Mouse (Mus musculus) megakaryocyte, embryonic 14.5 days (primary cell): ENCODE measurements around the gene Gprc5a.

Experiments used
- FLI1 ChIP-seq: IDR thresholded peaks from 2 replicates; pipeline ENCODE4 v1.6.1; 2012; ENCODE audit warnings: low read length, inconsistent platforms, mixed read lengths
- GATA1 ChIP-seq: IDR thresholded peaks from 3 replicates; pipeline ENCODE4 v1.6.1; 2012; ENCODE audit warnings: mixed read lengths, low read length, inconsistent platforms, borderline replicate concordance

- TF ChIP-seq GATA1 (no peak), FLI1 (no peak)
These were observed 9.6 kb upstream of the Gprc5a start for GRCm38 (mm10) chr6:135055882-135056281.
